Mouse (Mus musculus): ENCODE data around the gene Tjap1. TPM values are rescaled to one million over a fixed set of nuclear protein-coding genes. Genes with fewer than 3 reads are reported as not detected.

The Tjap1 gene
- polyA plus RNA-seq (2016; fragmentation: Nextera tagmentation; extraction: Ambion mirVana), result 59.9 and 62.8 TPM in 2 replicates

DNA sequence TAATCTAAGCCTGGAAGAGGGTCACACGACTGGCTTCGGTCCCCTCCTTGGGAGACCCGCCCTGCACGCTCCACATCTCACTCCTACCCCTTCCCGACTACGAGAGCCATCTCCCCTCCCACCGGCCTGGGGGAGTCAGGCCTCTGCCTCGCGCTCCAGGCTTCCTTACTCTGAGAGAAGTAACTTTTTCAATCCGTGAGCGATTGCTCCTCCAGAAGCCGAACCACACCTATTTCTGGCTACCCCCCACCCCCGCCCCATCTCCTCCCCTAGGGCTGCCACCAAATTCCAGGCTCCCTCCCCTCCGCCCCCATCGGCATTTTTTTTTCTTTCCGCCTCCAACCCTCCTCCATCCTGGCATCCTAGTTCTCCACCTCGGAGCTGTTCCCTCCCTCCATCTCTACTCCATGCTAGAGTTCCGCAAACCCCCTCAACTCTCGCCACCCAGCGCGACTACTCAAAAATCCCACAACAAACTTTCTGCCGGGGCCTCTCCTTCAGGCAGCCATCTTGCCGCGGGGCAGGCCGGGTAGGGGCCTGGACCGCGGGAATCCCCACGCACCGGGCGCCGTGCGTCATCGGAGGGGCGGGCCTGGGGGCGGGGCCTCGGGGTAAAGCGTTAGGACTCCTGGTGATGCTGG is at the start of gene Tjap1:
TSS of gene Tjap1 (minus strand) at position 544 of the 641 bp plus-strand sequence.
- Histone ChIP-seq H3K9me3 (no peaks in the 10 kb centered on the region), H3K27ac (peak within 1 kb of the TSS; percentile 96), H3K4me3 (replicated peaks) (peak within 1 kb of the TSS; percentile 74), H3K4me1 (replicated peaks) (peaks cover 40% of the 10 kb centered on the region), H3K36me3 (peaks cover 33% of the 10 kb centered on the region), H3K27me3 (no peaks in the 10 kb centered on the region; the same call in 1 of the 2 replicates), H3K9ac (replicated peaks) (peak within 1 kb of the TSS; percentile 84), H3K4me2 (peak within 1 kb of the TSS; percentile 90)
- WGBS, result under 1% methylated on average over 37 of the region's 37 CpGs
- ATAC-seq (ENCODE audit: insufficient number of reproducible peaks, insufficient read depth, low FRiP score, low TSS enrichment, low read depth), result peak; percentile 94

DNA sequence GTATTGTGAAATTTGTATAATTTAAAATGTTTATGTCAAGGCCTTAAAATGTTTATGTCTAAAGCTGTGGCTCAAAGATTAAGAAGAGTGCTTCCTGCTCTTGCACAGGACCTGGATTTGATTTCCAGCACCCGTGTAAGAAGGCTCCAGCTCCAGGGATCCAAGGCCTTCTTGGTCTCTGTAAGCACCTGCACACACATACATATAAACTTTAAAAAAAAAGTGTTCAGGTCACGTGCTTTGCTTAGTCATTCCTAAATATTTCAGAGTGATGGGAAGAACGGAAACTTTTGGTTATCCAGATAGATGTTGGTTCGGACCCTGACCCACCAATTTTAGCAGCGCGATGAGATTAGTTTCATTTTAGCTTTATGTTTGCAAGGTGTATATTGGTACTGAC is 45.9 kb upstream of the Tjap1 start:
- H3K36me3 ChIP-seq, result peaks cover 5% of the 10 kb centered on the region
- H3K9me3 ChIP-seq, result no peaks in the 10 kb centered on the region
- H3K27ac ChIP-seq, result 0 out of 2 replicates have a peak overlapping the region, but pooled peaks have one; percentile 23
- no peak for ATAC-seq (ENCODE audit: insufficient number of reproducible peaks, insufficient read depth, low FRiP score, low TSS enrichment, low read depth)
- peak overlapping the region; percentile 85 for H3K4me2 ChIP-seq
- H3K27me3 ChIP-seq, result no peaks in the 10 kb centered on the region
- H3K9ac ChIP-seq (replicated peaks), result no peak overlapping the region
- WGBS, result 73% methylated on average over 6 of the region's 6 CpGs
- H3K4me1 ChIP-seq (replicated peaks), result no peaks in the 10 kb centered on the region
- H3K4me3 ChIP-seq (replicated peaks), result peak overlapping the region; percentile 71; the same call in 1 of the 2 replicates

GRCm38 (mm10) chr17:46327906-46328534 is 45.2 kb upstream of the Tjap1 start, which contains the start of gene Abcc10:
Gene Abcc10, minus strand, starts transcription at chr17:46328352.
- peak within 1 kb of the TSS; percentile 85 for H3K4me2 ChIP-seq
- peak; percentile 96 for ATAC-seq (ENCODE audit: insufficient number of reproducible peaks, insufficient read depth, low FRiP score, low TSS enrichment, low read depth)
- H3K9ac ChIP-seq (replicated peaks), result peak within 1 kb of the TSS; percentile 78
- H3K27ac ChIP-seq, result peak within 1 kb of the TSS; percentile 93
- no peaks in the 10 kb centered on the region for H3K27me3 ChIP-seq
- no peaks in the 10 kb centered on the region for H3K4me1 ChIP-seq (replicated peaks)
- WGBS, result under 1% methylated on average over 39 of the region's 40 CpGs
- peak within 1 kb of the TSS; percentile 71 for H3K4me3 ChIP-seq (replicated peaks)
- no peaks in the 10 kb centered on the region for H3K9me3 ChIP-seq
- H3K36me3 ChIP-seq, result peaks cover 12% of the 10 kb centered on the region

DNA sequence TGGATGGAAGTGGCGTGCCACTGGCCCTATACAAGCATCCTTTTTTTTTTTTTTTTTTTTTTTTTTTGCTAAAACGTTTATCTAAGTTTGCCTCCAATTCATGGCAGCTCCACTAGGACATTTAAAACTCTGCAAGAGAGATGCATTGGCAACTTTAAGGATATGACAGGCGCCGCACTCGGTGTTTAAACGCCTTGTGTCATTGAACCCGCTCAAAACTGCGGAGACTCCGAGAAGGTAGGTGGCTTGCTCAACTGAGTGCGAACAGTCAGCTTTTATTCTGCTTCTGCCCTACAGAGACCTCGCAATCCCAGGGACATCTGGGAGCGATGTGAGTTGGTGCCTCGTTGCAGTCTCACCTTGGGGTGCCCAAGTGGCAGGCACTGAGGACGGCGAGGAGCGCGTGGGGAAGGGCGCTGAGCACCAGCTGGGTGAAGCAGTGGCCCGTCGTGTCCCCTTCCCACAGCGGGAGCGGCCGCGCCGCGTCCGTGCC is 44.6 kb upstream of the Tjap1 start:
- peaks cover 16% of the 10 kb centered on the region for H3K36me3 ChIP-seq
- peak; percentile 21 for ATAC-seq (ENCODE audit: insufficient number of reproducible peaks, insufficient read depth, low FRiP score, low TSS enrichment, low read depth)
- no peaks in the 10 kb centered on the region for H3K9me3 ChIP-seq
- peak overlapping the region; percentile 78 for H3K9ac ChIP-seq (replicated peaks)
- 6% methylated on average over 25 of the region's 27 CpGs for WGBS
- H3K4me2 ChIP-seq, result peak overlapping the region; percentile 85
- H3K4me3 ChIP-seq (replicated peaks), result peak overlapping the region; percentile 71
- H3K4me1 ChIP-seq (replicated peaks), result no peaks in the 10 kb centered on the region
- H3K27ac ChIP-seq, result peak overlapping the region; percentile 93
- H3K27me3 ChIP-seq, result no peaks in the 10 kb centered on the region

DNA sequence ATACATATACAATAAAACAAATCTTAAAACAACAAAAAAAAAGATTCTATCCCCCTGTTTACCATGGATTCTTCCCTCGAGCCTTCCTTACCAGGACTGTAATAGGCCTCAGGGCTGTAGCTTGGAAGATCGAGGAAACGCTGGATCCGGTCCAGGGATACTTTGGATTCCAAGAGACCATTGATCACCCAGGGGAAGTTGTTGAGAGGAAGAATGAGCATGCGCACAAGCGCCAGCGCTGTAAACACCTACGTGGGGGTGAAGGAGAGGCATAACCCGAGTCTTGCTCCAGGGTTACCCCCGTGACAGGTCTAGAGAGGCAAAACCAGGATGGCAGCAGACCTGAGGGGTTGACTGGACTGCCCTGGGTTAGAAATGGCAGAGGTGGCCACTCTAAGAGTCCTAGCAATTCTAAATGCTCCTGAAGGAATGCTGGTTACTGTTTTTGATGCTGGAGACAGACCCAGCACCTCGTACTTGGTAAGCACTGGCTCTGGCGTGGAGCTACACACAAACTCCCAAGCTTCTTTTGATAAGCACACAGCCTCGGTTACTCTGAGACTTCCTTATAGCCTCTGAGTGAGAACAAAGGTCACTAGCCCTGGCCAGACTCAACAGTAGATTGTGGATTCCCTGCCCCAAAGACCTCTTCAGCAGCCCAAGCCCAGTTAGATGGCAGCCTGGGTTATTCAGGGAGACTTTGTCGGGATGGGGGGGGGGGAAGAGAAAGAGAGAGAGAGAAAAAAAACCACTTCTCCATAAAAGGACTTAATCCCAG is 39.4 kb upstream of the Tjap1 start:
- ATAC-seq (ENCODE audit: insufficient number of reproducible peaks, insufficient read depth, low FRiP score, low TSS enrichment, low read depth), result no peak
- Histone ChIP-seq H3K27me3 (no peaks in the 10 kb centered on the region), H3K9me3 (no peaks in the 10 kb centered on the region), H3K9ac (replicated peaks) (no peak overlapping the region), H3K27ac (no peak overlapping the region), H3K4me2 (no peak overlapping the region), H3K36me3 (peaks cover 34% of the 10 kb centered on the region), H3K4me3 (replicated peaks) (no peak overlapping the region), H3K4me1 (replicated peaks) (no peaks in the 10 kb centered on the region)
- 88% methylated on average over 14 of the region's 14 CpGs for WGBS

- peaks cover 34% of the 10 kb centered on the region for H3K36me3 ChIP-seq
- no peaks in the 10 kb centered on the region for H3K27me3 ChIP-seq
- 79% methylated on average over 6 of the region's 6 CpGs for WGBS
- no peak for ATAC-seq (ENCODE audit: insufficient number of reproducible peaks, insufficient read depth, low FRiP score, low TSS enrichment, low read depth)
- H3K27ac ChIP-seq, result no peak overlapping the region
- H3K4me1 ChIP-seq (replicated peaks), result no peaks in the 10 kb centered on the region
- H3K9me3 ChIP-seq, result no peaks in the 10 kb centered on the region
- H3K4me2 ChIP-seq, result no peak overlapping the region
- H3K4me3 ChIP-seq (replicated peaks), result no peak overlapping the region
- H3K9ac ChIP-seq (replicated peaks), result no peak overlapping the region
These were observed 37.7 kb upstream of the Tjap1 start for GRCm38 (mm10) chr17:46320492-46320891.

DNA sequence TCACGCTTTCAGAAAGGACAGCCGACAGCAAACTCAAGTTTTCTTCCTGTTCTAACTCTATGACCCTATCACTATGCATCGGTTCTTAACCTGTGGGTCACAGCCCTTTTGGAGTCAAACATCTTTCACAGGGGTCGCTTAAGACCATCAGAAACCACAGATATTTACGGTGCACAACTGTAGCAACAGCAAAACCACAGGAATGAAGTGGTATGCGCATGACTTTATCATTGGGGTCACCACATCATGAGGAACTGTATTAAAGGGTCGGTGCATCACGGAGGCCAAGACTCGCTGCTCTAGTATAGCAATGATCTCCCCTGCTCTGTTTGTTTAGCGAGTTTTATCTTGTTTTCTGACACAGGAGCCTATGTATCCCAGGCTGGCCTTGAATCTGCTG is 33.0 kb upstream of the Tjap1 start:
- H3K4me2 ChIP-seq, result no peak overlapping the region
- no peak for ATAC-seq (ENCODE audit: insufficient number of reproducible peaks, insufficient read depth, low FRiP score, low TSS enrichment, low read depth)
- no peak overlapping the region for H3K4me3 ChIP-seq (replicated peaks)
- H3K9me3 ChIP-seq, result no peaks in the 10 kb centered on the region
- H3K27ac ChIP-seq, result no peak overlapping the region
- no peaks in the 10 kb centered on the region for H3K27me3 ChIP-seq
- no peak overlapping the region for H3K9ac ChIP-seq (replicated peaks)
- H3K4me1 ChIP-seq (replicated peaks), result no peaks in the 10 kb centered on the region
- peaks cover 3% of the 10 kb centered on the region; the same call in 1 of the 2 replicates for H3K36me3 ChIP-seq
- WGBS, result 91% methylated on average over 10 of the region's 10 CpGs

DNA sequence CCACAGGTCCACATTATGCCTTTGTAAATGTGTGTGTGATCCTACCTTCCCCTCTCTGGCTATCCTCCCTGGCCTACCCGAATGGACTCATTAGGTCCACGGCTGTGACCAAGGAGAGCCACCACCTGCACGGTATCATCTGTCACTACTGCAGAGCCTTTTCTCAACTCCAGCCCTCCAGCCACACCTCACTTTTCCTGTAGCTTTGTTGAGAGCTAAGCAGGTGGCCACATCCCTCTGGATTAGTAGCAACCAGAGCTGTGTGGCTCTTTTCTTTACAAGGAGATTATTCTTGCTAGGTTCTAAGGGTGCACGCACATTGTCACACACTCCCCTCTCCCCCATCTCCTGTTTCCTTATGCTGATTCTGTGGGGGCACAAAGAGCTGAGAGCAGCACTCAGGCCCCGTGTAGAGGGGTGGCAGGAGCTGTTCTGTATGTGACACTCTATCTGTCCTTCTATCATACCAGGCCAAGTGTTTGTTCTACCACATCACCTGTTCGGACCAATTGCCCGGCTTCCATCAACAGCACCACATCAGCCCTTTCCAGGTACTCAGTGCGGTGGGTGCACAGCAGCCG is 30.4 kb upstream of the Tjap1 start:
- Histone ChIP-seq H3K36me3 (no peaks in the 10 kb centered on the region), H3K27me3 (no peaks in the 10 kb centered on the region), H3K4me3 (replicated peaks) (no peak overlapping the region), H3K9ac (replicated peaks) (no peak overlapping the region), H3K4me2 (no peak overlapping the region), H3K9me3 (no peaks in the 10 kb centered on the region), H3K27ac (no peak overlapping the region), H3K4me1 (replicated peaks) (no peaks in the 10 kb centered on the region)
- ATAC-seq (ENCODE audit: insufficient number of reproducible peaks, insufficient read depth, low FRiP score, low TSS enrichment, low read depth), result no peak
- 83% methylated on average over 9 of the region's 9 CpGs for WGBS

- no peak overlapping the region for H3K27ac ChIP-seq
- H3K36me3 ChIP-seq, result peaks cover 6% of the 10 kb centered on the region; the same call in 1 of the 2 replicates
- WGBS, result 91% methylated on average over 10 of the region's 10 CpGs
- H3K9me3 ChIP-seq, result no peaks in the 10 kb centered on the region
- no peak overlapping the region for H3K4me2 ChIP-seq
- no peak for ATAC-seq (ENCODE audit: insufficient number of reproducible peaks, insufficient read depth, low FRiP score, low TSS enrichment, low read depth)
- no peaks in the 10 kb centered on the region for H3K4me1 ChIP-seq (replicated peaks)
- no peak overlapping the region for H3K4me3 ChIP-seq (replicated peaks)
- no peak overlapping the region for H3K9ac ChIP-seq (replicated peaks)
- H3K27me3 ChIP-seq, result 0 out of 2 replicates have a peak, but pooled peaks cover 3% of the 10 kb centered on the region
These were observed 27.7 kb upstream of the Tjap1 start for GRCm38 (mm10) chr17:46310515-46310914.

GRCm38 (mm10) chr17:46309835-46310234 is 27.0 kb upstream of the Tjap1 start:
- H3K27me3 ChIP-seq, result 0 out of 2 replicates have a peak, but pooled peaks cover 3% of the 10 kb centered on the region
- WGBS, result 82% methylated on average over 12 of the region's 12 CpGs
- H3K36me3 ChIP-seq, result peaks cover 10% of the 10 kb centered on the region; the same call in 1 of the 2 replicates
- no peak overlapping the region for H3K27ac ChIP-seq
- no peak overlapping the region for H3K4me3 ChIP-seq (replicated peaks)
- H3K9ac ChIP-seq (replicated peaks), result no peak overlapping the region
- ATAC-seq (ENCODE audit: insufficient number of reproducible peaks, insufficient read depth, low FRiP score, low TSS enrichment, low read depth), result no peak
- no peaks in the 10 kb centered on the region for H3K9me3 ChIP-seq
- H3K4me2 ChIP-seq, result no peak overlapping the region
- no peaks in the 10 kb centered on the region for H3K4me1 ChIP-seq (replicated peaks)
